Mouse (Mus musculus) T-cell, adult 2 months (primary cell): Measurements from ENCODE around the gene Hoxa1.
A peak's percentile ranks its signal among the peaks of the same experiment; 100 is the strongest.

ENCODE experiments used
- DNase-seq: peaks from one replicate; pipeline ENCODE4 v3.0.0; 2022; ENCODE audit warnings: low spot score

Gene Hoxa1

DNA sequence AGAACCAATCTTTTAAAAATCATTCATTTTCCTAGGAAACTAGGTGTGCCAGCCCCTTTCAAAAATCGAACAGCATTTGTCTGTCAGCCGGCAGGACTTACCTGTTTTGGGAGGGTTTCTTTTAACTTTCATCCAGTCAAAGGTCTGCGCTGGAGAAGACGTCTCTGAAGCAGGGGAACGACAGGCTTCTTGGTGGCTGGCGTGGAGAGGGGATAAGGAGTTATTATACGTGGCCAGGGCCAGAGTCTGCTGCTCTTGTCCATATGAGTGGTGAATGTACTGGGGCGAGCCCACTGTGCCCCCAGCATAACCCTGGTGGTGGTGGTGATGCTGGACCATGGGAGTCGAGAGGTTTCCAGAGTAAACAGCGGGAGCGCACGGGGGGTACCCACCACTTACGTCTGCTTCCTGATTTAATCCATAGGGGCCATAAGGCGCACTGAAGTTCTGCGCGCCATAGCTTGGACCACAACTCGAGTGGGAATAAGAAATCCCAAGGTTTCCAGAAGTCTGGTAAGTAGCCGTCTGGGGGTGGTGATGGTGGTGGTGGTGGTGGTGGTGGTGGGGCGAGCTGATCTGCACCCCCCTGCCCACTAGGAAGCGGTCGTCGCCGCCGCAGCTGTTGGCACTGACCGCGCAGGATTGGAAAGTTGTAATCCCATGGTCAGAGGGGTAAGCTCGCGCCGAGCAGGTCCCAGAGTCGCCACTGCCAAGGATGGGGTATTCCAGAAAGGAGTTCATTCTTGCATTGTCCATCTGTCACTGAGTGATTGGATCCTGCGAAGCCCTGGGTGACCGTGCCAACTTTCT lies 446 bp downstream of the Hoxa1 start:
- DNase-seq: no peak

DNA sequence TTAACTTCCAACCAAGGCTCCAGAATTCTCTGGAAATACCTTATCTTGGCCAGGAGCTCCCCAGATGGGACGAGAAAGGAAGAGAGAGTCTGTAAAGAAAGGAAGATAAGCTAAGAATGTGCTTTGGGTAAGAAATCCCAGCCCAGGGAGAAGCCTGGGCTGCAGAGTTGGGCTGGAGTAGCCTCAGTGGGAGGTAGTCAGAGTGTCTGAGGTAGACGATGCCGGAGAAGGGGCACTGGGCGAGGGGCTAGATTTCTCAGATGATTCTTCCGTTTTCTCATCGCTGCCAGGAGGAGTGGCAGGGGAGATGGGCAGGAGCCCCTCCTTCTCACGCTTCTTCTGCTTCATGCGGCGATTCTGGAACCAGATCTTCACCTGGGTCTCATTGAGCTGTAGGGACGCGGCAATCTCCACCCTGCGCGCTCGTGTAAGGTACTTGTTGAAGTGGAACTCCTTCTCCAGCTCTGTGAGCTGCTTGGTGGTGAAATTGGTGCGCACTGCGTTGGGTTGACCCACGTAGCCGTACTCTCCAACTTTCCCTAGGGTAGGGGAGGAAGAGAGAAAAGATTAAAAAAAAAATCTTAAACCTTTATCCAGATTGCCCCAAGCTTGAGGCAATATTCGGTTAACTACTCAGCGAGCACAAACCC lies 1.4 kb downstream of the Hoxa1 start:
- no peak for DNase-seq

DNA sequence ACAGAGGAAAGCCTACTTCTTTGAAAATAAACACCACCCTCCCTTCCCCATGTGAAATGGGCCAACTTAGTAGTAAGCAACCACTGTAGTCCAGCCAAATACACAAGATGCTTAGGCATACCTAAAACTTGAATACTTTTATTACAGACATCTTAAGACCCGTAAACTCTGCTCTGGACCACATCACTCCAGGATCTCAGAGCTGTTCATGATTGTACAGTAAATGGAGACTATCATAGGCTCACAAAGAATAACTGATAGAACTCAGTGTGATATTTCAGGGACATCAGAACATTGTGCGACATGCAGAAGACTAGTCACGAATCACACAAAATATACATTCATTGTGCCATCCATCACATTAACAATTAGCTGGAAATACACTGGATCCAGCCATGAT lies 2.6 kb downstream of the Hoxa1 start:
- DNase-seq: no peak

DNA sequence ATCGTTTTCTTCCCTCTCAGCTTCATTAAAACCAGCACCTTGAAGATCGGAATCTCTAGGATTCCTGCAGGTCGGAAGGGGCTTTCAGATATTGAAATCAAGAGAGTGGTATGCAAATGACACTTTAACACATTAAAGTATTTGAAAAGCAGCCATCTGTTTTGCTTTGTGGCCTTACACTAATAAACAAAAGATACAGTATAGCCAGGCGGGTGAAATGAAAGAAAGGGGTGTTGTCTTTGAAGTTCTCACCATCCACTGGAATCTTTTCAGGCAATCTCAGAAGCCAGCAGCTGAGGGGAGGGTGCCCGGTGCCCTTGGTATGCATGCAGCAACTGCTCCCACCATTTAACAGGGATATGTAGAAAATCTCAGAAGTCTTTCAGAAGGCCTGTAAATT lies 4.1 kb downstream of the Hoxa1 start:
- DNase-seq: no peak

DNA sequence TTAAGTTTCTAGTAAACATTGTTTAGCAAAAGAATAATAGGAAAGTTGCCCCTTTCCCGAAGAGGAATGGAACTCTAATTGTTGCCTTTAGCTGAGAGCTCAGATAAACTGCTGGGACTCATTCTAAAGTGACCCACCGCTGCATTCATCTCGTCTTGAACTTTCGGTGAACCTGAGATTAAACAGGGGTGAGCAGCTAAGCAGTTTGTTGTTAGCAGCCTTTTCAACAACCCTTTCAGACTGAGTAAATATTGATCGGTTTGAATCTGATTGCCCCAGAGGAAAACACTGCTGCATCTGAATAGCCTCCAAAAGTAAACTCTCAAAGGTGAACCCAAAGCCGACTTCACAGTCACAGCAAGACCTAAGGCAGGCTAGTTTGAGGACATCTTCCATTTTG lies 4.8 kb downstream of the Hoxa1 start:
- no peak for DNase-seq

DNA sequence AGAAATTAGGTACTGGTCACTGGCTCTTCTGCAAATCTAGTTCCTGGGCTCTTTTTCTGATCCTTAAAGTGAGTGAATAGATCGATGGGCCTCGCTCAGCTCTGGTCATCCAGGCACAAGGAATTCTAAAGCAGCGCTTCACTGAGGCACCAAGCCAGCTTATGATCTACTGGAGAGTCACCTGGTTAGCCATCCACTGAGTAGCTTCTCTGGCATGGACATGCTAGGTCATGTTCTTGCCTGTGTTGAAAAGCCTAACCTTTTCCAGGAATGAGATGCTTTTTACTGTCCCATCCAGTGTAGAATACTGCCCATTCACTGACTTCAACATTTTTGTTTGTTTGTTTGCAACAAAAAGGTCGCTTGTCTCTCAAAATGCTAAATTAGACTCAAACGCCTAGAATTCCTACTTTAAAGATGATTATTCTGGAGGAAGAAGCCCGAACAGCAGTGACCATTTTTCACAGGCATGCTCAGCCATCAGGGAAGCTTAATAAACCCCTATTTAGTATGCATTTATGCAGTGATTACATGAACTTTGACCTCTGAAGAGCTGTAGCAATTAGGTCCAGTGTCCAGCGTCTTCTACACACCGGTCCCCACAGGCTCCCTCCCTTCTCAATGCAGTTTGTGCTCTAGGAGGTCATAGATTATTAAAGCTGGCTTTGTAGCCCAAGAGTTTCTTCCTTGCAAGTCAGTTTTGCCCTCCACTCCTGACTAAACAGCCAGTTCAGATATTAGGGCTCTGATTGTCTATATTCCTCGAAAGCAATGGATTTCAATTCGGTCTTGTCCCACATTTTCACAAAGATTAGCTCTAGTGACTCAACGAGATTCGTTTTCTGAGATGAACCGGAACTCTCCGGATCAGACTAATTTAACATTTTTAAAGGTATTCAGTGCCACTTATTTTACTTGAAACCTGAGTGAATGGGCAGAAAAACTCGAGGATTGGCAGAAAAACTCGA lies 5.6 kb downstream of the Hoxa1 start:
- no peak for DNase-seq

DNA sequence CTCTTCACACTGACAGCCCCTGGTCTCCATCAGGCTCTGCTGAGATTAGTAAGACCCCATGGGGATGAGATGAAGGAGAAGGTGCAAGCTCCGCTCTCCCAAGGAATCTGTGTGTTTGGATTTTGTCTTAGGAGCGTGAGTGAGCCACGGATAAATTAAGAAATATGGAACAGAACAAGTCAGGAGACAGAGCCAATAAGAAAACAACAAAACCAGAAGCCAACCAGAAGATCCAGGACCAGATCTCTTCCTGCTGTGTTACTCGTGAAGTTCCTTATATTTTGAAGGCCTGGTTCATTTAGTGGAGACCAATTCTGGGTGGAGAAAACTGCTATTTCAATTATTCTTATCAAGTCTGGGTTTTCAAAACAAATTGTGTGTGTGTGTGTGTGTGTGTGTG lies 6.5 kb downstream of the Hoxa1 start:
- no peak for DNase-seq

DNA sequence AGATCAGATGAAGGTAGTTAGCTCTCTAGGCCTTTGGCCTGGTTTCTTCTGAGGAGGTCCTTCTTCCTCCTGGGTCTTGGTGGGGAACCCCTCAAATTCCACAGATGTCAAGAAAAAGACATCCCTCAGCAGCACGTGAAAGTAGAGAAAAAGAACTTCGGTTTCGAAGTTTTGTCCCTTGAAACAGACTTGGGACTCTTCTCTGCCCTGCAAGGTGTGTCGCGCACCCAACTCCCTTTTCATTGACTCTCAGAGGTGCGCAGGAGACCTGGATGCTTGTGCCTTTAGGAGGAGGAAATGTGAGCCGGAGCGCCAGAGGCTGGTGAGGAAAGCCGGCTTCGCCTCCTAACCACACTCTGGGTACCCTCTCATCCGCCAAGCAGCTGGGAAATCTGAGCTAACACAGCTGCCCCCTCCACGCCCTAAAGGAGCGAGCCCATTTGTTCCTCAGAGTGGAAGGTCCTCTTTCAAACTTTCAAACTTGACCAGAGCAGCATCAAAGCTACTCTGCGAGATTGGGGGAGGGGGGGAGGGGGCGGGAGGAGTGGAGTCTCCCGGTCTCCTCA lies 7.6 kb downstream of the Hoxa1 start:
- DNase-seq: no peak

DNA sequence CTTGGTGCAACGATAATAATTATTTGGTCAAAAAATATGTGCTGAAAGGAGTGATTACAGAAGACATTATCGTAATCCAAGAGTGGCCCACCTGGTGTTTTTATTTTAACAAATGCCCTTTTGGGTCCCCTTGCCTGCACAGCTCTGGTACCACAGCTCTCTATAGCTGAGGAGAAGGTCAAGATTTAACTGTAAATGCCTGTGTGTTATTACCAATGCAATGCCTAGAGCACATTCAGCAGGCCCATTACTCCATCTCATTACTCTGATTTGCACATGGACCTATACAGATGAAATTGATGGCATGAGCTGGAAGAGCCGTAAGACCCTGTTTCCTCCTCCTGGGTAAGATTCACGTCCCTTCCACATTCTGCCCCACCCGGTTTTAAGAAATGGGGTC lies 19.0 kb downstream of the Hoxa1 start:
- no peak for DNase-seq

DNA sequence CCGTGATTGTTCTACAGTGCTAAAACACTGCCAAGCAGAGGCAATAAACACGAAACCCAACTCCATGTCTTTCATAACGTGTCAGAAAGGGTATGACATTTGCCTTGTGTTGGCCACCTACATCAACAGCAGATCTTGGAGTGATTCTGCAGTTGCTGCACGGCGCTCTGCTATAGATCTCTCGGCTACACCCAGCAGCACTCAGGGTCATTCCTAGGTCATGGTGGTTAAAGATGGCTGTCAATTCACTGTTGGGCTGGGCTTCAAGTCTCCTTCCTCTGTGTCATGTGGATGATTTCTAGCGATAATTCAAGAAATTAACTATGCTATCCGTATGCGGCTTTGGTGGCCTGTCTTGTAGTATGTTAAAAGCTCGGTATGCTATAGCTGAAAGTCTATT lies 19.5 kb downstream of the Hoxa1 start:
- no peak for DNase-seq

DNA sequence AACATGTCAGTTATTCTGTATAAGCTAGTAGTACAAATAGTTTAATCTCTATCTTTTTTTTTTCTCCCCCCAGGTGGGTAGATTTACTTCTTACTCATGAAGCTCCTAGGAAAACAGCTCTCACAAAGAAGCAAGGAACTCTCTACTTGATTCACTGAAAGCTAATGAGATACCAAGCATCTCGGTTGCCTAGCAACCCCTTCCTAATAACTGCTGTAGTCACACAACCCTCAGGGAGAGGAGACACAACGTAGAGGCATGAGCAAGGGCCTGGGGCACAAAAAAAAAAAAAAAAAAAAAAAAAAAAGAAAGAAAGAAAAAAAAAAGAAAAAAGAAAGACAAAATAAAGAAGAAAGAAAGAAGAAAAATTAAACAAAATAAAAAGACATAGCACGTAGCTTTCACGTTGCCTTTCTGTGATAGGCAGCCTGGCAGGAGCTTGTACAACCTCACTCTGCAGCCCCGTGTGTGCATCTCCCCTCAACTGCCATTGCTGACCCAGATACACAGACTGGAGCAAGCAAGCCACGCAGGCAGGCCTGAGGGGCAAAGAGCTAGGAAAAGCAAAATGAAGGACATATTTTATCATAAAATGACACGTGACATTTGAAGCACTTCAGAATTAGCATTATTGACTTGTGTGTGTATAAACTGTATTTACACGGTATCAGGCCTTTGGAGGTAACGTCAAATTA lies 20.1 kb downstream of the Hoxa1 start:
- no peak for DNase-seq

DNA sequence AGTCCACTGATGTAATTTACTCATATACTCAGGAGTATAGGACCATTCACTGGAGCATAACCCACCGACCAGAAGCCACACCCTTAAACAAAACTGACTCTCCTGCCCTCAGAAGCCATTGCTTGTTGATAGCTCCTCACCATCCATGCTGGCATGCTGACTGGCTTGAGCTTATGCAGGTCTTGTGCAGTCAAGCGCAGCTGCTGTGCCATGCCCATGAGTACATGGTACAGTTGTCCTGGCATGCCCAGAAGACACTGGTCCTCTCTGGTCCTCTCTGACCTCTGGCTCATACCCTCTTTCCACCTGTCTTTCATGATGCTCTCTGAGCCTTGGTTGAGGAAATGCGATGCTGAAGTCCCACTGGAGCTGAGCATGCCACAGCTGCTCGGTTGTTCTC lies 34.4 kb downstream of the Hoxa1 start:
- no peak for DNase-seq

DNA sequence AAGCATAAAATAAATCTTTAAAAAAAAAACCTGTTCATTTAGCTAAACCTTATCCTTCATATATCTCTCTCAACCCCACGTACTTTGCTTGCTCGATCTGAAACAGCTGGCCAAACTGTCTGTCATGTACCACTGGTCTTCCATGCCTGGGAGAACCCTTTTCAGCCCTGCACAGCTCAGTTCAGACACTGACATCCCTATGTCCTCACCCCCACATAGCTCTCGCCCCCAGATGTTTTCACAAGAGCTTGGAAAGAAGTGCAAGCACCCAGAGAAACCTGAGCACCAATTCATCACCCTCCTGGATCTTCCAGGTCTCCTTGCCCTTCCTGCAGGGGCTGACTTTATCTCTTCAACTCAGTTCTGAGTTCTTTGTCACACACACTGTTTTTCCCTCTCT lies 36.9 kb downstream of the Hoxa1 start:
- DNase-seq: no peak

DNA sequence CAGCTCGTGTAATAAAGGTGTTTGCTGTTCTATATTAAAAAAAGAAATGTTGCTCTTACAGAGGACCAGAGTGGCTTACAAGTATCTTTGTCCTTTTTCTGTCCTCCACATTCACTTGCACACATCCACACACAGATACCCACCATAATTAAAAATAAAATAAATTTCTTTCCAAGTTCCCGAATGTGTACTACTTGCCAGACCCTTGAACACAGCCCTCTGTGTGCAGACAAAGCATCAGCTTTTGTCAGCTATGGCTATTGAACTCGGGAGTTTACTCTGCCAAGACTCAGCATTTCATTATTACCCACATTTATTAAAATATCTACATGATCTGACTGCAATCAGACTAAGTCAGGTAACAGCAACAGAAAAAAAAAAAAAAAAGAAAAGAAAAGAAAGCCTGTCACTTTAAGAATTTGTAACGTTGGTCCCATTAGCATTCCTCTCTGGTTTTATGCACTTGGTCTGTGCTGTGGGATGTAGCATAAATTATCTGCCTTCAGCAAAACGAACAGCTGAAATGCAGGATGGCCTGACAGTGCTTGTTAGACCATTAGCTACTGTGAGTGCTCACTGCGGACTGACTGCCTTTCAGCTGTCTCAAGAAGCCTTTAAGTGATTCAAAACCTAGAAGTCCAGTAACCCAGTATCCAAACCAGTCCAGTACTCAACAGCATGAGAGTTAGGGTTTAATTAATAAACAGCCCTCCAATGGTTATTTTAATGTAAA lies 39.0 kb downstream of the Hoxa1 start:
- DNase-seq: no peak

DNA sequence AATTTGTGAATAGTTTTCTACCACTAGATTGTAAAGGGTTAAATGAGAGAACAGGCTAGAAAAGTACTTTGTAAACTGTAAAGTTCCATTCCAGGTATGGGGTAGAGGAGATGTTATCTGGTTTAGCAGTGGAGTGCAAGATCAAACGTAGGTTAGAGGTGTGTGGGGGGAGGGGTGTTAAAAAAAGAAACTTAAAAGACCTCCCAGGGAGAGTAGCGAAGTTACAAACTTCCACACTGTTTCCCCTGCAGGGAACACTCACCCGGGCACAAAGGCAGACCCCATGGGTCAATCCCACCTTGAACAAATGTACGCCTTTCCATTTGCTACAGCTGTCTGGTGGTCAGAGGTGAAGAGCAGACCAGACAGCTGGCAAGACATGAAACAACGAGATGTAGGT lies 42.2 kb downstream of the Hoxa1 start:
- peak; percentile 27 for DNase-seq

DNA sequence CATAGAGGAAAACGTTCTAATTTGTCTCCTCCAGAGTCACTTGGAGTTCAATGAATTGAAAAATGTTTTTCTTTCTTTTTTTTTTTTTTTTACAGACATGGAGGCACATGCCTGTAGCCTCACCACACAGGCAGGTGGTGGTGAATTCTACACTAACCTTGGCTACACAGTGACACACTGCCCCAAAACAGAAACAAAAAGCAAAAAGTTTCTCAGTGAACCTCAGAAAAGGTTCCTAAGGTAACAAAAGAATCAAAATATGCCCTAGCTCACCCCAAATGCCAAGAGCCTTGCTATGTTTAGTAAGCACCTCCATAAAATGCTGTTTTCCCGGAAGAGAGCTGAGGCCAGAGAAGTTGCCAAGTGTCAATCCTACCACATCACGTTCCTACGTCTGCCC lies 46.3 kb downstream of the Hoxa1 start:
- DNase-seq: peak; percentile 11

DNA sequence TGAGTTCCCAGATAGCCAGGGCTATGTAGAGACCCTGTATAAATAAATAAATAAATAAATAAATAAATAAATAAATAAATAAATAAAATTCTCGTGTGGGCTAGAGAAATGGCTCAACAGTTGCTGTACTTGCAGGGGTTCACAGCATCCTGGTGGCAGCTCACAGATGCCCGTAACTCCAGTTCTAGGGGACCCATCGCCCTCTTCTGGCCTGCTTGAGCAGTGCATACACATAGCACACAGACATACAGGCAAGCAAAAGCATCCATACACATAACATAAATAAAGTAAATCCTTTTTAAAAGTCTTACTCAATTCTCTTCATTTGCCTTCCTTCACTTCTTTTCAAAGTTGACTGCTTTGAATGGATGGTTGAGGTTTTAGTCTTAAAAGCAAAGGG lies 50.7 kb downstream of the Hoxa1 start:
- no peak for DNase-seq

DNA sequence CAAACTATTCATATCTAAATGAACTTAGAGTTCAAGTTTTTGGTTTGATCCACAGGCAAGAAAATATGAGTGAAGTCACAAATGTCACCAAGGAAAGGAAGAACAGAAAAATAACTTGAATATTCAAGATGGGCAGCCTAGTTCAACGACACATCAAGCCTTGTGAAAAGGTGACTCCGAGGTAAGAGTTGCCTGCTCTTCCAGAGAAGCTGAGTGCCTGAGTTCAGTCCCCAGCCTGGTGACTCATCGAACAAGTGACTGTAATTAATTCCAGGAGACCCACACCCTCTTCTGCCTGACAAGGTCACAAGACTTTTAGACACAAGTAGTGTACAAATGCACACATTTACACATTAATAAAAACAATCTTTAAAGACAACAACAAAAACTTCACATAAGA lies 51.4 kb downstream of the Hoxa1 start:
- no peak for DNase-seq

DNA sequence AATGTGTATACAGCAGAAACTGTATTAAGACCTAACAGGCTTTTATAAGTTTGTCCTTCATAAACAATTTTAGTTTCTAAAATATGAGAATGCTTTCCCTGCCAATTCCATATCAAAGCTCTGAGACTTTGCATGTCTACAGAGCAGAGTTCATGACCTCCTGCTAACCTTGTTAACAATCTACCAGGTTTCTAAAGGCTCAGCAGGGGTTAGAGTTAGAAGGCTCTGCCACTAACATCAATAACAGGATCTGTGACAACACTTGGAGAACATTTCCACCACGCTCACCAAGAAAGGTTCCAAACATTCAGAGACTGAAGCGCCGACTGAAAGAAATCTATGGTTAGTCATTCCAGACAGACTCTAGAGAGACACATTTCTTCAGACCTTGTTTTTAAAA lies 51.9 kb downstream of the Hoxa1 start:
- DNase-seq: no peak
